Mouse (Mus musculus) ovary, adult 10 weeks (tissue): Measurements from ENCODE around the gene 6430628N08Rik. TPM values are rescaled to one million over a fixed set of nuclear protein-coding genes. Genes with fewer than 3 reads are reported as not detected.

ENCODE experiments used
- polyA plus RNA-seq: library from polyadenylated mRNA; stranded (reverse); fragments of 350-450 nt; fragmentation: Illumina TruSeq; extraction: RNeasy Lipid Tissue Mini Kit (QIAGEN cat#74804); gene quantifications from one replicate; pipeline ENCODE4 v1.2.3, GENCODE M21; 2014

6430628N08Rik gene
- polyA plus RNA-seq = not detected

DNA sequence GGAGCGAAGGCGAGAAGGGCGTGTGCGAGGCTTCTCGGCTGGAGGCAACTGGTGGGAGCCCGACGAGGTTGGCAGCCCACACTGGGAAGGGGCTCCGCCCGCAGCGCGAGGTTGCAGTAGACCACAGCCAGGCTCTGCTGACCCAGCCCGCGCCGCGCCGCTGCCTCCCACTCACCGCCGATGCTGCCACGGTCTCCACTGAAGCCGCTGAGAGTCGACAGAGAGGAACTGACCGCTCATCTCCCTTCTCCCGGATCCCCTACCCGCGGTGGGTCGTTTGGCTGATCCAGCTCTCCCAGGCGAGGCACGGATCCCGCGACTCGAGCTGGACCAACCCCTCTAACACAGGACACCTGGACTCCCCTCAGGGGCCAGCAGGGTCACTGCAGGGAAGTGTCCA is at the start of gene 6430628N08Rik:
6430628N08Rik (plus strand) TSS at position 113 of the 400 bp plus-strand sequence.

GRCm38 (mm10) chr4:115884022-115884421 is 6.4 kb upstream of the 6430628N08Rik start, which contains the start of gene Kncn:
Kncn (plus strand) TSS chr4:115884400.

GRCm38 (mm10) chr4:115939295-115940102 is 49.0 kb downstream of the 6430628N08Rik start, which contains the start of gene Dmbx1:
Dmbx1 (minus strand) TSS chr4:115939926.

Other genes with a start within 250 kb of the 6430628N08Rik start
- 6.5 TPM for gene Cyp4b1, start 242.9 kb upstream of the 6430628N08Rik start, polyA plus RNA-seq
- 122 TPM for gene Efcab14, start 152.9 kb upstream of the 6430628N08Rik start, polyA plus RNA-seq
- not detected for gene Tex38, start 109.6 kb upstream of the 6430628N08Rik start, polyA plus RNA-seq
- 144 TPM for gene Atpaf1, start 105.9 kb upstream of the 6430628N08Rik start, polyA plus RNA-seq
- gene Mob3c, start 62.6 kb upstream of the 6430628N08Rik start, polyA plus RNA-seq = 10.7 TPM
- 10.3 TPM for gene Mknk1, start 51.5 kb upstream of the 6430628N08Rik start, polyA plus RNA-seq
- not detected for gene Kncn, start 6.3 kb upstream of the 6430628N08Rik start, polyA plus RNA-seq
- gene Dmbx1, start 49.3 kb downstream of the 6430628N08Rik start, polyA plus RNA-seq = 0.14 TPM
- 1.1 TPM for gene Faah, start 127.3 kb downstream of the 6430628N08Rik start, polyA plus RNA-seq
- 10.5 TPM for gene Nsun4, start 163.2 kb downstream of the 6430628N08Rik start, polyA plus RNA-seq
- 188 TPM for gene Uqcrh, start 184.4 kb downstream of the 6430628N08Rik start, polyA plus RNA-seq
- gene Lrrc41, start 184.6 kb downstream of the 6430628N08Rik start, polyA plus RNA-seq = 13.3 TPM
- gene Rad54l, start 233.0 kb downstream of the 6430628N08Rik start, polyA plus RNA-seq = 4.5 TPM
- gene Pomgnt1, start 233.2 kb downstream of the 6430628N08Rik start, polyA plus RNA-seq = 7.3 TPM